Mouse (Mus musculus): ENCODE measurements at regions not wholly inside any gene's neighbourhood (a gene's known extent, or its start where the extent isn't known, plus 50 kb on each side); places are given as distances from the start of the nearest gene placed in this dataset.

DNA sequence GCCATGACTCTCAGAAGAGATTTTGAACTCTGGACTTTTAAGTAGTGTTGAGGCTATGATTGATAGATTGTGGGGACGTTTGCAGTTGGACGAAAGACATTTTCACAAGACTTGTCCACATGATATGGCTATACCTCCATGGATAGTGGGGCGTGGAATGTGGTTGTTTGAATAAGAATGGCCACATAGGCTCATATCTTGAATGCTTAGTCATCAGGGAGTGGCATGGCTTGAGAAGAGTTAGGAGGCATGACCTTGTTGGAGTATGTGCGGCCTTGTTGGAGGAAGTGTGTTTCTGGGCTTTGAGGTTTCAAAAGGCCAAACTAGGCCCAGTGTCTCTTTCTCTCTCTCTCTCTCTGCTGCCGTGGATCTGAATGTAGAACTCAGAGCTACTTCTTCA is 204.7 kb upstream of the Pclo start:
- no peaks in the 10 kb centered on the region for H3K36me3 ChIP-seq (ENCODE audit: control insufficient read depth, insufficient read depth, low read length)
- no peaks in the 10 kb centered on the region for H3K27me3 ChIP-seq (ENCODE audit: control insufficient read depth, insufficient read depth, low read length)
- no peak for TF ChIP-seq POLR2A (IDR thresholded peaks at IDR 0.05; ENCODE audit: borderline replicate concordance, extremely low read depth, insufficient read depth, insufficient read length)
- no peak for DNase-seq (ENCODE audit: low spot score)
- no peak overlapping the region for H3K4me2 ChIP-seq (replicated peaks; ENCODE audit: low read depth, low read length, severe bottlenecking)
- H3K27ac ChIP-seq (replicated peaks; ENCODE audit: low read depth, low read length): no peak overlapping the region
- no peaks in the 10 kb centered on the region for H3K9me3 ChIP-seq (ENCODE audit: control insufficient read depth, low read length)
- WGBS: 89% methylated on average over 5 of the region's 5 CpGs
- no peak overlapping the region for H3K4me3 ChIP-seq (replicated peaks; ENCODE audit: low read length)
- no peak for ATAC-seq (ENCODE audit: low FRiP score, low read depth)
- H3K9ac ChIP-seq (ENCODE audit: low read depth, low read length, severe bottlenecking): no peak overlapping the region
- no peaks in the 10 kb centered on the region for H3K4me1 ChIP-seq (ENCODE audit: control insufficient read depth, insufficient read depth, low read length)

DNA sequence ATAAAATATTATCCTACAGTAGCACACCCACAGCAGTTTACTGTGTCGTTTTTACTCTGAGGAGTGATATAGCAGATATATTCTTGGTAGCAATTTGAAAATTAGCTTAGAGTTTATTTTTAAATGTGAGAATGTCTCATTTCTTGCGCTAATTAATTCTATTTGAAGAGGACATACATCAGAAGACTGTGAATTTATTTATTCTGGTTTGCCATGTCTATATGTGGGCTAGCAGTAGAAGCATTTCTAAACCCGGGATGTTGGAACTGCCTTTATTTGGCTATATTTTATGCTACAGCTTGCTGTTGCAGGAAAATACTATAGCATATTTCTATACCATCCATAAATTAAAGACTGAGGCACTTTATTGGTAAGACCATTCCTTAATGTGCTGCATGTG is 203.0 kb upstream of the Pclo start:
- Histone ChIP-seq H3K27me3 (ENCODE audit: control insufficient read depth, insufficient read depth, low read length) (no peaks in the 10 kb centered on the region), H3K4me2 (replicated peaks; ENCODE audit: low read depth, low read length, severe bottlenecking) (no peak overlapping the region), H3K9ac (ENCODE audit: low read depth, low read length, severe bottlenecking) (no peak overlapping the region), H3K4me3 (replicated peaks; ENCODE audit: low read length) (no peak overlapping the region), H3K27ac (replicated peaks; ENCODE audit: low read depth, low read length) (no peak overlapping the region), H3K9me3 (ENCODE audit: control insufficient read depth, low read length) (no peaks in the 10 kb centered on the region), H3K4me1 (ENCODE audit: control insufficient read depth, insufficient read depth, low read length) (no peaks in the 10 kb centered on the region), H3K36me3 (ENCODE audit: control insufficient read depth, insufficient read depth, low read length) (no peaks in the 10 kb centered on the region)
- no peak for TF ChIP-seq POLR2A (IDR thresholded peaks at IDR 0.05; ENCODE audit: borderline replicate concordance, extremely low read depth, insufficient read depth, insufficient read length)
- DNase-seq (ENCODE audit: low spot score) (no peak), ATAC-seq (ENCODE audit: low FRiP score, low read depth) (no peak)
- WGBS: 84% methylated on average over 3 of the region's 3 CpGs

- TF ChIP-seq POLR2A (IDR thresholded peaks at IDR 0.05; ENCODE audit: borderline replicate concordance, extremely low read depth, insufficient read depth, insufficient read length): no peak
- H3K9ac ChIP-seq (ENCODE audit: low read depth, low read length, severe bottlenecking): no peak overlapping the region
- H3K36me3 ChIP-seq (ENCODE audit: control insufficient read depth, insufficient read depth, low read length): no peaks in the 10 kb centered on the region
- no peak for DNase-seq (ENCODE audit: low spot score)
- no peaks in the 10 kb centered on the region for H3K4me1 ChIP-seq (ENCODE audit: control insufficient read depth, insufficient read depth, low read length)
- no peak overlapping the region for H3K4me2 ChIP-seq (replicated peaks; ENCODE audit: low read depth, low read length, severe bottlenecking)
- no peaks in the 10 kb centered on the region for H3K9me3 ChIP-seq (ENCODE audit: control insufficient read depth, low read length)
- 89% methylated on average over 4 of the region's 4 CpGs for WGBS
- no peak overlapping the region for H3K4me3 ChIP-seq (replicated peaks; ENCODE audit: low read length)
- no peak for ATAC-seq (ENCODE audit: low FRiP score, low read depth)
- H3K27ac ChIP-seq (replicated peaks; ENCODE audit: low read depth, low read length): no peak overlapping the region
- no peaks in the 10 kb centered on the region for H3K27me3 ChIP-seq (ENCODE audit: control insufficient read depth, insufficient read depth, low read length)
Measured at GRCm38 (mm10) chr5:14320216-14320615, 194.5 kb upstream of the Pclo start.

DNA sequence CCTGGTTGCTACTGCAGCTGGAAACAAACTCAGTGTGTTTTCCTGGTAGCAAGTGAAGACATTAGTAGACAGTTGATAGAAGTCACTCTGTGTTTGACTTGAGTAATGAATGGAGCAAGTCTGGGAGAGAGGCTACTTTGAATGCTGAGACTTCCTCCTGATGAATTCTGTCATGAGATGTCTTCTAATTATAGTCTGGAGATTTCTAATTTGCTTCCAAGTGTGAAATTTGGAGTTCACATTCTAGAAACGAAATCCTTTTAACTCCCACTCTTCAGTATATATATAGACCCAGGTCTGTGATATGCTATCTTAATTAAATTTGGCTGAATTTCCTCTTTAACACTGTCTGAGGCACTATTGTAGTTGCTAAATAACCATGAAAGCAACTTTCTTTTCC is 192.7 kb upstream of the Pclo start:
- no peak for TF ChIP-seq POLR2A (IDR thresholded peaks at IDR 0.05; ENCODE audit: borderline replicate concordance, extremely low read depth, insufficient read depth, insufficient read length)
- no peak overlapping the region for H3K9ac ChIP-seq (ENCODE audit: low read depth, low read length, severe bottlenecking)
- no peaks in the 10 kb centered on the region for H3K9me3 ChIP-seq (ENCODE audit: control insufficient read depth, low read length)
- DNase-seq (ENCODE audit: low spot score) (no peak), ATAC-seq (ENCODE audit: low FRiP score, low read depth) (no peak)
- no peak overlapping the region for H3K4me3 ChIP-seq (replicated peaks; ENCODE audit: low read length)
- no peaks in the 10 kb centered on the region for H3K36me3 ChIP-seq (ENCODE audit: control insufficient read depth, insufficient read depth, low read length)
- no peak overlapping the region for H3K4me2 ChIP-seq (replicated peaks; ENCODE audit: low read depth, low read length, severe bottlenecking)
- H3K27me3 ChIP-seq (ENCODE audit: control insufficient read depth, insufficient read depth, low read length): no peaks in the 10 kb centered on the region
- no peaks in the 10 kb centered on the region for H3K4me1 ChIP-seq (ENCODE audit: control insufficient read depth, insufficient read depth, low read length)
- WGBS: 73% methylated on average over 1 of the region's 1 CpGs
- no peak overlapping the region for H3K27ac ChIP-seq (replicated peaks; ENCODE audit: low read depth, low read length)

DNA sequence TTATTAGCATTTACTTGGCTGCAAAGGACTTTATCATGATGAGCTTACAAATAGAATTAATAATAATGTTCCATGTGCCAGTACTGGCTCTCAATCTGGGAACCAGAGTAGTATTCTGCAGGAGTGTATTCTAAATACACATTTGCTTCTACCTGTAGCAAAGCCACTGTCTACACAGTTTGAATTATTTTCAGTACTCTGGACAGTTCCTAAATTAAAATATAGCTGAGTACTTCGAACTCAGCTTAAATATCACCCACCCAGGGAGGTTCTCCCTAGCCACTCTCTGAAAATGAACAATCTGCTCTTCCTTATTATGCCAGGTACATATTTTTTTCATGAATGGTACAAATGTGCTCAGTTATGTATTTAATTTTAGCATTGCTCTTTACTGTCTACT is 154.3 kb upstream of the Pclo start:
- ATAC-seq (ENCODE audit: low FRiP score, low read depth) (no peak), DNase-seq (ENCODE audit: low spot score) (peak; percentile 53)
- WGBS: 44% methylated on average over 1 of the region's 1 CpGs
- no peak for TF ChIP-seq POLR2A (IDR thresholded peaks at IDR 0.05; ENCODE audit: borderline replicate concordance, extremely low read depth, insufficient read depth, insufficient read length)
- no peaks in the 10 kb centered on the region for H3K36me3 ChIP-seq (ENCODE audit: control insufficient read depth, insufficient read depth, low read length)
- no peak overlapping the region for H3K27ac ChIP-seq (replicated peaks; ENCODE audit: low read depth, low read length)
- H3K4me3 ChIP-seq (replicated peaks; ENCODE audit: low read length): no peak overlapping the region
- no peaks in the 10 kb centered on the region for H3K27me3 ChIP-seq (ENCODE audit: control insufficient read depth, insufficient read depth, low read length)
- H3K9ac ChIP-seq (ENCODE audit: low read depth, low read length, severe bottlenecking): no peak overlapping the region
- no peaks in the 10 kb centered on the region for H3K9me3 ChIP-seq (ENCODE audit: control insufficient read depth, low read length)
- H3K4me1 ChIP-seq (ENCODE audit: control insufficient read depth, insufficient read depth, low read length): no peaks in the 10 kb centered on the region
- no peak overlapping the region for H3K4me2 ChIP-seq (replicated peaks; ENCODE audit: low read depth, low read length, severe bottlenecking)

Data from limb, embryonic 14.5 days (tissue).